Mouse (Mus musculus): ENCODE results near the gene Ang2.

Gene Ang2

DNA sequence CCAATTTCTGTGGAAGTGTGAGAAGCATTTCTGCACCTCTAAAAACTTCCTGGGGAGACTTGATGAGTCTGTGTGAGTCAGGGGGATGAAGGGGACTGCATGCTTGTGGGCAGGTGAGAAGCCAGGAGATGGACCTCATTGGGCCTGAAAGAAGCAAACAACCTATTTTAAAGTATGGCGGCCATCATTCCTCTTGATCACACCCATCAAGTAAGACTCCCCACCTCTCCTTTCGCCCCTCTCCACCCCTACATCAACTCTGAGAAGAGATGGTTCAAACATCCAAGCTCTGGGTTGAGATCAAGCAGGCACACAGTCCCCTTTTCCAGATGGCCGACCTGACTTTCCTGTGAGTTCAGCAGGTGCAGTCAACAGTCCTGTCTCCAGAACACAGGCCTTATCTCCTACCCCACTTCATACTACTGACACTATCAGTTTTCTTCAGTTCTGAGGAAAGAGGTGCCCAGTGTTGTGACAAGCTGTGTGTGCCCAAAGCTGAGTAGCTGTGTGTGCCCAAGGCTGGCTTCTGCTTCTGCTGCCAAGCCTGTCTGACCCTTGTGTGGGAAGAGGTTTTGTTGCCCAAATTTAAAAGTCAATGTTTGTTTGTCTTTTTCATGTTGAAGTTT is 48.6 kb downstream of the Ang2 start:
- no peak for DNase-seq (ENCODE audit: low read depth)

DNA sequence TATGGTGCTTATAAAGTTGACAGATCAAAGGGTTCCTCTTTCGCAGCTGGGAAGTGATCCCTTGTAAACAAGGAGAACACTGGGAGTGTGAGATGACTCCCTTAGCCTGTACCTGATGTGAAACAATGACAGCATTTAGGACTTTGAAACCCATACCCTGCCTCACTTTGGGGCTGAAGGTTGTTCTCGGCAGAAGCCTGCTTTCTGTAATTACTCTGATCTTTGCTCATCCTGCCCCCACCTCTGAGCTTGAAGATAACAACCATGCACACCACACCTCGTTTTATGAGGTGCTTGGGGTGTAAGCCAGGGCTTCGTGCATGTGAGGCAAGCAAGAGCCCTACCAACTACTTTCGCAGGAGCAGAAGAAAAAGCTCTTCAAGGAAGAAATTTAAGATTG is 49.8 kb downstream of the Ang2 start:
- DNase-seq (ENCODE audit: low read depth), result no peak

DNA sequence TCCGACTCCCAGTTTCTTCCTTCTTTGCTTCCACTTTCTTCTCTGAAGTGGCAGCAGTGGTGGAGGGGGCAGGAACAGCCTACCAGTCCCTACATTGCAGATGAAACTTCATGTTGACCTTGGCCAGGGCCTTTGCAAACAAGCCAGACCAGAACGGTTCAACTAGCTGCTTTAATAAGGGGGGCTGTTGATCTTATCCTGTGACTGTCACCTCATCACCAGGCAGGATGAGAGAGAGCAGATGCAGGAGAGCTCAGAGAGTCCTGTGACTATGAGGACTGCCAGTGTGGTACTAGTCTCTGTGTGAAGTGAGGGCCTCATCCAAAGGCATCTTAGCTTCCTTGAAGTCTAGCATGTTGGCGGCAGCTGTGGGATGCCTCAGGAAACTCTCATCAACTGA is 50.9 kb downstream of the Ang2 start:
- DNase-seq (ENCODE audit: low read depth), result no peak

DNA sequence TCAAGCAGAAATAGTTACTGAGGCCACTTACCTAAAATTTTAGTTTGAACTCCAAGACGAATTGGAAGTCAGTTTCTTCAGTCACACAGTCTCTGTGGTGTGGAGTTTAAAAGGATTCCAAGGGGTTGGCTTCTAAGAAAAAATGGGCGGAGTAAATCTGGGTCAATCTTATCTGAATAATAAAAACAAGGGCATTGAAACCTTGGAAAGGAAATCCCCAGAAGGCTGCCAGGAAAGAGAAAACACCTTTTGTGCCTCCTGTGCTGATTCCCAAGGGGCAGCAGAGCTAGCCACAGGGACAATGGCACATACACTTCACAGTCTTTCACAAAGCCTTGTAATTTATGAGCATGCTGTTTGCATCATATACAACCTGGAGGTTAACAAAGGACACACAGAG is 52.3 kb downstream of the Ang2 start, which contains the start of gene Rnase1:
Rnase1 (minus strand) TSS at position 101 of the 400 bp plus-strand sequence.
- no peak for DNase-seq (ENCODE audit: low read depth)

DNA sequence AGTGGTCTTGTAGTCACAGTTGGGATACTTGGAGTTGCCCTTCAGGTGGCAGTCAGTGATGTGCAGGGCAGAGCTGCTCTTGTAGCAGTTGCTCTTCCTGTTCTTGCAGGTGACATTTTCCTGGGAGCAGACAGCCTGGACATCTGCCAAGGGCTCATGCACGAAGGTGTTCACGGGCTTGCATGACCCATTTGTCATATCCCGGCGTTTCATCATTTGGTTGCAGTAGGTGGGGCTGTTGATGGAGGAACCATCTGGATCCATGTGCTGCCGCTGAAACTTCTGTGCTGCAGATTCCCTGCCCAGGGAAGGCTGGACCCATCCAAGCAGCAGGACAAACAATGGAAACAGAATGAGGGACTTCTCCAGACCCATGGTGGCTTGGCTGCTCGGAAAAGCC is 53.4 kb downstream of the Ang2 start:
- no peak for DNase-seq (ENCODE audit: low read depth)
